Mouse (Mus musculus) regulatory T cell (primary cell): ENCODE measurements around the gene Ostn.

Experiments
- in situ Hi-C: fragments of 300-600 bp; cut with MboI, MseI; formaldehyde crosslinking; loops from one replicate; pipeline ENCODE4 v1.15.1; 2025; ENCODE audit warnings: high pct_unique_total_duplicates

The Ostn gene

DNA sequence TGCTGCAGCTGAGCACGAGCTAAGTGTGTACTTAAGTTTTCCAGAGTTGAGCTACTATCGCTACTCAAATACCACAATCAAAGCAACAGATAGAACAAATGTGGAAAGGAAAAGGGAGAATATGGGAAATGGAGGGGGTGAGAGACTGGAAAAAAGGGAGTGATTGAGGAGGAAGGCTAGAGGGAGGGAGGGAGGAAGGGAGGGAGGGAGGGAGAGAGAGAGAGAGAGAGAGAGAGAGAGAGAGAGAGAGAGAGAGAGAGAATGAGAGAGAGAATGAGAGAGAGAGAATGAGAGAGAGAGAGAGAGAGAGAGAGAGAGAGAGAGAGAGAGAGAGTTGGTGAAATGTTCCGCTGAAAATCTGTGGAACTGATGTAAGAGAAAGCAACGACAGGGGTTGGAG lies at the start of gene Ostn:
Ostn (plus strand) TSS at position 301 of the 400 bp plus-strand sequence.
- in situ Hi-C loops, result loop anchor here (25.0 kb wide), 1 partner anchor 1070 kb away; no protein-coding TSS in a partner anchor

DNA sequence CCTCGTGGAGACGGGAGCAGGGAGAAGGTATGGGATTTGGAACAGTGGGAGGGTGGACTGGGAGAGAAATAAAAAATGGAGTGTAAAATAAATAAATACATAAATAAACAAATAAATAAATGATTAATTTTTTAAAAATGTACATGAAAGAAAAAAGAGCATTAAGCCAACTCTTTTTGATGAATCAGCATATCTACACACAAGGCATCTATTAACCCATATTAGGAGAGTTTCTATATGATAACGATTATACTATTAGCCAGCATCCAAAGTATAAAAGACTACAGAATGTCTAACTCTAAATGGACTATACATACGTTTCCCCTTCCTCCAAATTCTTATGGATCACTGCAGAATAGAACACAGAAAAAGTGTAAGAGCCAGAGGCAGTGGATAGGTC lies 38.5 kb upstream of the Ostn start:
- in situ Hi-C loops, result no loop called here

DNA sequence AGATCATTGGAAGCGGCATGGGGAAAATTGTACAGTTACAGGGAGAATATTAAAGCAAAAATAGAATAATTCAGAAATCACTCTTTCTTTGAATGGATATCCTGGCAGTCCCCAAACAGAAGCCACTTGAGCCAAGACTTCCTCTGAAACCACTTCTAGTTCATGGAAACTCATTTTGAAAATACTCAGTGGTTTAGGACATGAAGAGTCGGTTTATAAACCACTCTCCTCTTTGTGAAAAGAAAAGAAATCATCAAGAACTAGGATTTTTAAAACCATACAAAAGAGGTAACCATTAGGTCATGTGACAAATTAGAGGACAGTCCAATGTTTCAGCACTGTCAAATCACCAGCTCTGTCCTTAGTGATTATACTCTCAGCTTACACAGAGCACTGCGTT lies 19.9 kb upstream of the Ostn start:
- in situ Hi-C loops, result no loop called here

DNA sequence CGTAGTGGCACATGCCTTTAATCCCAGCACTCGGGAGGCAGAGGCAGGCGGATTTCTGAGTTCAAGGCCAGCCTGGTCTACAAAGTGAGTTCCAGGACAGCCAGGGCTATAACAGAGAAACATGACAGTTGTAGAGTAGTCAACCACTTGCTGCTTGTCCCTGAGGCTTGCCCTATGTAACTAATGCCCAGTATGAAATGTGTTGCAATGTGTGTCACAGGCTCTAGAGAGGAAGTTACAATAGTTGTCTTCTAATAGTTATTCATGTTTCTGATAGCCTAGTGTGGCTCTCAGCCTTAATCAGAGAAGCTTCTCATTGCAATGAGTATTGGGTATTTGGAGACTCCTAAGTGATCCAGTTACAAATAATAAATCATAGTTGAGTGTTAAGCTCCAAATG lies 10.8 kb upstream of the Ostn start:
- in situ Hi-C loops, result no loop called here

DNA sequence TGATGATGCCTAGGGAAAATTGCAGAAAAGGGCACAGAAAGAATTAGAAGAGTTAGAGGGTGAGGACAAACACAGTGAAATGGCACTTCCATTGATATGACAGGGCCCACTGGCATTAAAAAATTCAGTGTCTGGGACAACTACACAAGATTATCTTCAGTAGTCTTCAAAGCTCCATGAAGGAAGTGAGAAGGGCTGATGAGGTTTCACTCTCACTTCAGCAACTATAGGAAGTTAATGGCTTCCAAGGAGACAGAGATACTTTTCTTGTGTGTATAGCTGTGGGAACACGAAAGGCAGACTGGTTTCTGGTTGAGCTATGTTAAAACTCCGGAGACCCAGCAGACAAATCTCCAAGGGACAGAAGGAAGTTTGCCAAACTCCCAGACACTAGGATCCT lies 10.4 kb upstream of the Ostn start:
- in situ Hi-C loops, result no loop called here

DNA sequence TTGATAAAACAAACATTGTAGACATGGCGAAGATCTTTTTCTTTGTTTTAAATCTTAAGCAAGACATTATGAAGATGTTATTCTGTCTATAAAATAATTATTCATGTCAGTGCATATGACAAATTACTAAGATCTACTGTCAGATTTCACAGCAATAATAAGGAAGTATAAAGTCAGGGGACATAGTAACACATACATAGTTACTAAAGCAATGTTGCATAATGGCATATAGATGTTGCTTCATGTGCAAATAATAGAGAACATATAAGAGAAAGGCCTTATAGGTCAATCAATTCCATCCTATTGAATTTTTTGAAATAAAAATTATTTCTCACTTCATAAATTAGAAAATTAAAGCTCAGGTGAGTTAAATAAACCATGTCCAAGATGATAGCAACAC lies 11.8 kb downstream of the Ostn start:
- in situ Hi-C loops, result loop anchor here (25.0 kb wide), 1 partner anchor 1082 kb away; no protein-coding TSS in a partner anchor

DNA sequence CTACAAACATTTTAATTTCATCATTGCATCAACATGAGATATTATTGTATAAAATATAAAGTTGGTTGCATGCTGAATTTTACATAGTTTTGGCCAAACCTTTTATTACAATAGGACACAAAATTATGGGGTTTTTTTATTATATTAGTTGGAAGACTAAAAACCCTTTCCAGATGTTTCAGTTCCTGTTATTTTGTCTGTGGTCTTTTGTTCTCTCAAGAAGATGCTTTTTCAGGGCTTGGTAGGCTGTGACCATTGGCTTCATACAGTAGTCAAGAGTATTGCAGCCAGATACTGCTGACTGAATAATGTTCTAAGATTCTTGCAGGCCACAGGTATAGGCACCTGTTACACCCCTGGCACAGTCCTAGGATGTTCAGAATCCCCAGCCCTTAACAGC lies 14.8 kb downstream of the Ostn start:
- in situ Hi-C loops, result loop anchor here (25.0 kb wide), 1 partner anchor 1085 kb away; no protein-coding TSS in a partner anchor

DNA sequence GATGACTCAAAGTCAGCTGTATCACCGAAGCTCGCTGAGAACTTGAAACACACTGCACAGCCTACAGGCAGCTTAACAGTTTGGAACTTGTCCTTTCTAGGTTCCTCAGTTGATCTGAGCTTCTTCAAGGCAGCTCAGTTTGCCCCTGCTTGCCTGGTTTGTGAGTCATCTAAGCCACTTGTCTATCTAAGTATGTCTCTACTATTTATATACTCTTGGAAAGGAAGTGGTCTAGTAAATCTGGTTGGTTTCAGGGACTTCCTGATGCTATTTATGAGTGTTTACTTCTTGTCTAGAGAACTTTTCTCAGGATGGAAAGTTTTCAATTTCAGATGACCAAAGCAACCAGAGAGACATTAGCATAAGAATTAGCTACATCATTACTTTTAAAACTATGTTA lies 19.2 kb downstream of the Ostn start:
- in situ Hi-C loops, result no loop called here

DNA sequence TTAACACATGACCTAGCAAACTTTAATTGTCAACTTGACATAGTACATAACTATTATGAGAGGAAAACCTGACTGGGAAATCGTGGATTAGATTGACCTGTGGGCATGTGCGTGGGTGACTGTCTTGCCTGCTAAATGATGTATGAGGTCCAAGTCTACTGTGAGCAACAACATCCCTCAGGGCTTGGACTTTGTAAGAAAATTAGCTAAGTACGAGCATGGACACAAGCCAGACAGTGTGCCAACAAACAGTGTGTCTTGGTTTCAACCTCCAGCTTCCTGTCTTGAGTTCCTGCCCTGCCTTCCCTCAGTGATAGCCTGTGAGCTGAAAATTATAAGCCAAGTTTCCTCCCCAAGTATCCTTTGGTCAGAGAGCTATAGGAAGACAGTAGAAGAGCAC lies 40.2 kb downstream of the Ostn start:
- in situ Hi-C loops, result loop anchor here (5.0 kb wide), 1 partner anchor 55 kb away; no protein-coding TSS in a partner anchor

DNA sequence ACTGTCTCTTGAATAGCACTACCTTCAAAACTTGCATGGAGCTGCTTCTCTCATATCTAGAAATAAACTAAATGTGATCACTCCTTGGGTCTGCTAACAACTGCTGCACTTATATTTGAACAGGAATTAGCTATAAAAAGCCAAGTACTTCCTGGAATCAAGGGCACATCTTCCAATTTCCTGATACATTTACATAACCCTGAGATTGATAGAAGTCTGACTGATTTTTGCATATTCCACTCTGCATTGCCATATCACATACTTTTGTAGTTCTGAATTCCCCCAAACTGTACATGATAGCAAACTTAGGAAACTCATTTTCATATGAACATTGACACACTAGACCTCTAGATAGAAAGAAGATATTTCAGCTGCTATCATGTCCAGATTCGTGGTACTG lies 41.1 kb downstream of the Ostn start:
- in situ Hi-C loops, result loop anchor here (5.0 kb wide), 1 partner anchor 54 kb away; no protein-coding TSS in a partner anchor

DNA sequence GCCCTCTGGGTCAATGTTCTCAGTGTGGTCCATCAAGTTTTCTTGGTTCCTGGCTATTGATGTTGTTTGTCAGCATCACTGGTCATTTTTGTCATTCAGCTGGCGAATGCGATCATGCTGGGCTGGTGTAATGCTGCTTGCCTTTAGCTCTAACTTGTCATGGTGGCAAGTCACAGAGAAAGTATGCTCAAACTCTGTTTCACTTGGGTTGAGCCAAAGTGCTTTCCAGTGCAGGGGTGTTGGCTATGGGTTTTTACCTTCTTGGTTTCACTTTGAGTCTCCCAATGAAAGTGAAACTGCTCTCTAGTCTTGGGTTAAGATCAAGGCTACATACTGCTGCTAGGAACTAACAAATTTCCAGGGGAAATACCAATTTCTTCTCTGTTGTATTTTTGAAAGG lies 41.9 kb downstream of the Ostn start:
- in situ Hi-C loops, result loop anchor here (5.0 kb wide), 1 partner anchor 53 kb away; no protein-coding TSS in a partner anchor

DNA sequence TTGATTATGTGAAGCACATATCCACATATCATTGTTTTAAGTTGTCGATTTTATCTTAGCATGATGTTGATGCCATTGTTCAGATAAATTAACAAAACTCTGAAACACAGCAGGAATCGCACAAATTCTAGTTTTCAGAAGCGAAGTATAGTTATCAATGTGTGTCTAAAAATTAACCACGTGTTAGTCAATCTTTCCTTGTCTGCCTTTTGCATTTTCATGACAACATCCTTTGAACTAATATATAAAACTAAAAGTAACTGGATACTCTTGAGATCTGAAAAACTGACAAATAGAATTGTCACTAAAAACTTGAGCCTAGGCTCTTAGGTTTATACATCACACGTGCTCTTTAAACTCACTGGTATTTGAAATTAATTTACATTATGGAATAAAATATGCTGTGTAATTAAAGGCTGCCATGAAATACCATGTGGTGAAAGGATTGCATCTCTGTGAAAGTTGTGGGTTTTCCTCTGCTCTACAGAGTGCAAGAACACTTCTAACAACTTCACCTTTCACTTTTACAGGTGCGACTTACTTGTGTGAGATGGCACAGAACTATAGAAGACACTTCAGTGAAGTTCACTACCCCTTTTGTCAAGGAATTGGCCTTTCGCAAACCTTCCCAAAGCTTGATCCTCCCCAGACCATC lies 42.7 kb downstream of the Ostn start:
- in situ Hi-C loops, result loop anchor here (5.0 kb wide), 1 partner anchor 52 kb away; no protein-coding TSS in a partner anchor

DNA sequence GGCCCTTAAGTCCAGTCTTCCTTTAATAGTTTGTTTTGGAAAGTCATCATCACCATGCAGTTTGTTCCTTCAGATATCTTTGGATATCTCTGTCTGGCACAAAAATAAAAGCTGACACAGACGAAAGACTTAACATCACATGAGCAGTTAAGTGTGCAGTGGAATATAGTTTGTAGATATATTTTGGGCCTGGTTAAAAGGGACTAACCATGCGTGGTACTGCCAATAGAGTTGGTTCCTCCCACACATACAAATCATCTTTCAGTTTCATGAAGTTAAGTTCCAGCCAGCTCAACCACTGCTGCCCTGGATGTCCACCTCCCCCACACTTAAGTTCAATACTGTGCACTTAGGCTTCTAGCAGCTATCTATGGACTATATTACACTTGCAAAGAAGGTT lies 47.2 kb downstream of the Ostn start:
- in situ Hi-C loops, result no loop called here

DNA sequence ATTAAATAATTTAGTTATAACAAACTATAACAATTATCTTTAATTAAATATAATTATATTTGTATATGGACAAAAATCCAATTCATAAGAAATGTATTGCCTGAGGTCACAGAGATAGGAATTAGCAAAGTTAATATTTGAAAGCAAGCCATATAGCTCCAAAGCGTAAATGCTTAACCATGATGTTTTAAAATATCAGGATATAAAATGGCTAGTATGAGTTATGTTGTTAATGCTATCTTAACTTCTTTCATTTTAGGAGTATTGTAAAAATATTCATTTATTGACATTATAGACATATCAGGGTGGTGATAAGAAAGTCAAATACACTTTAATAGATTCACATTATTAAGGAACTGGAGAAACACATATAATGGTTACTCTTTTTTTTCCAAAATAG lies 52.8 kb downstream of the Ostn start:
- in situ Hi-C loops, result no loop called here

DNA sequence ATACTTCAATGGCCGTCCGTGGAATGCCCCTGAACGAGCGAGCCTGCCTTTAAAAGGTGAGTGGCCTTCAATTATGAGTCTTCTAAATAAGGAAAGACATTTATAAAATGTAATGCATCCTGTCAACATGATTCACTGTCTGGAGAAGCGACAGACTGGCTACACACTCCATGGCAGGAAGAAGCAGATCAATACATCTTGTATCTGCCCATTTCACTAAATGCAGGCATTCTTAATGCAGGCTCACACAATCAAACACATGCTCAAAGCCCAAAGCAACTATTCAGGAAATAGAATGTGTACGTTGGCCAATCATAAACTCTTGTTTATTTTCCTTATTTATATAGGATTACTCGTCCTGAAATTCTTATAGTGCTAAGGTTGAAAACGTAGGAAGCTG lies 62.9 kb downstream of the Ostn start, which contains the start of gene Uts2b:
Uts2b (minus strand) TSS at position 49 of the 400 bp plus-strand sequence.
- in situ Hi-C loops, result no loop called here

DNA sequence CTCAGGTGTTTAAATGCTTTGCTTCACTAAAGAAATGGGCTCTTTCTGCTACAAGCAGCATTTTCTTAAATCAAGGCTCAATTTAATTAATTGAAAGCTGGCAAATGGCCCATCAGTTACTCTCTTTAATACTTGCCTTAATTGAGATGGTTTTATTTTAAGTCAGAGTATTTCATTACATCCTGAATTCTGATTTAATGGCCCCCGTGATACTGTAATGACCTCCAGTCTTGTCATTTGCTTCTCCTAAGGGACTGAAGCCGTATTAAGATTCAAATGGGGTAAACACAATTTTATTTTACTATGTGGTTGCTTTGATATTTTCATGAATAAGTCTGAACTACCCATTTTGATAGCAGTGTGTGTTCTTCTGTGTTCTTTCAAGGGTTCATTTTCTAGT lies 63.4 kb downstream of the Ostn start:
- in situ Hi-C loops, result no loop called here

DNA sequence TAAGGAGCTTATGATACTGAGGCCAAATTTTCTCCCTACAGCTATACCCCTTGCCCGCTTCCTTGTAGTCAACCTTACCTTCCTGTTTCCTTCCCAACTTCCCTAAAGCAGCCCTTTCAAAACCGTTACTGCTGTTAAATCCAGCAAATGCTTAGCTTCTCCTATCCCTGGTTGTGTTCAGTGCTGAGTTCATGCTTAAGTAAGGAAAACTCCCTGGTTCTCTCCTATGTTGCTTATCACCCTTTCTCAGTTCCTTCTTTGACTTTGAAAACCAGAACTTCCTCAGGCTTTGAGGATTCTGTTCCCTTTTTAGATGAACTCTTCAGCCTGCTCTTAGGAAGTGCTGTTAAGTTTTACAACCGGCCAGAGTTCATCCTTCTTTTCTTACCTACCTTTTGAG lies 66.8 kb downstream of the Ostn start:
- in situ Hi-C loops, result no loop called here

DNA sequence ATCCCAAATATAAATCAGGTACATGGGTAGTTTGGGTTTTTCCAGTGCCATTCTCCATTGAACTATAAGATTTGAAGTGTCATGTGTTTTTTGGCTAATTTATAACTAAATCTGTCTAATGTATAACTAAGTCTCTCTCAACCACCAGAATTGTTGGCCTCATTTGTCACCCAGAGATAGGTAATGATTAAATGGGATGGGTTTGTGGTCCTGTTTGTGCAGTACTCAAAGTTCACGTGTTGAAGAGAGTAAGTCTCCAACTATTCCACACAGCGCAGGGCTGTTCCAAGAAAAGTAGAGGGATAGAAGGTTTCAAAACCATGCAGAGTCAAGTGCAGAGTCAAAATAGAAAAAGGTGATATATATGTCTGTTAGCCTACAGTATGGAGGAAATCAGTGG lies 68.0 kb downstream of the Ostn start:
- in situ Hi-C loops, result no loop called here

DNA sequence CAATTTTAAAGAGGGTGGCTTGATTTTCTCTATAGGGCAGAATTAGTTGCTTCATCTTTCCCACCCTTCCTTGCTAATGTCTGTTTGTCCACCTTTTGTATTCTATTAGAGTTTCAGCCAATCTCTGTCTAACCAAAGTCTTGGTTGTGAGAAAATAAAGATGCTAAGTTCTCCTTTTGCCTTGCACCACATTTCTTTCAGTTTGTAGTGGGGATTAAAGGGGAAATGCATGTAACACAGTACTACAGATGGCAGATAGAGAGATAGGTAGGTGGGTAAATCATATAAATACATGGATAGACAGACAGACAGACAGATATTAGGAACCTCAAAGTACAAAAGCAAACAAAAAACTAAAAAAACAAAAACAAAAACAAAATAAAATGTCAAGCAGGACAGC lies 69.3 kb downstream of the Ostn start:
- in situ Hi-C loops, result no loop called here

DNA sequence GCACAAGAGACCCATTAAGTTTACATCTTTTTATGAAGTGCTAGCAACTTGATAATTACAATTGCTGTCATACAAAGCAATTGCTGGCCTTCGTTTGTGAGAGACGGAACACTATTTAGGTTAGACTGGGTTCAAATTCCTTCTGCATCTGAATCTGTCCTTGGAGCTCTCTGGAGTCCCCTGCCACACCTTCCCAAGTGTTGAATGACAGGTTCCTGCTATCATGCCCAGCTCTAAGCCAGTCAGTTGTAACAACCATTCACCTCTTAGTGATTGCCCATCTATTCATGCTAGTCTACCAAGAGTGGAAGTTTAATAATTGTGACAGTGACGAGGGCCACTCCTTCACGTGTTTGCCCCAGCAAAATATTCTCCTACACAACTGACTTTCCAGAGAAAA lies 74.9 kb downstream of the Ostn start:
- in situ Hi-C loops, result no loop called here

DNA sequence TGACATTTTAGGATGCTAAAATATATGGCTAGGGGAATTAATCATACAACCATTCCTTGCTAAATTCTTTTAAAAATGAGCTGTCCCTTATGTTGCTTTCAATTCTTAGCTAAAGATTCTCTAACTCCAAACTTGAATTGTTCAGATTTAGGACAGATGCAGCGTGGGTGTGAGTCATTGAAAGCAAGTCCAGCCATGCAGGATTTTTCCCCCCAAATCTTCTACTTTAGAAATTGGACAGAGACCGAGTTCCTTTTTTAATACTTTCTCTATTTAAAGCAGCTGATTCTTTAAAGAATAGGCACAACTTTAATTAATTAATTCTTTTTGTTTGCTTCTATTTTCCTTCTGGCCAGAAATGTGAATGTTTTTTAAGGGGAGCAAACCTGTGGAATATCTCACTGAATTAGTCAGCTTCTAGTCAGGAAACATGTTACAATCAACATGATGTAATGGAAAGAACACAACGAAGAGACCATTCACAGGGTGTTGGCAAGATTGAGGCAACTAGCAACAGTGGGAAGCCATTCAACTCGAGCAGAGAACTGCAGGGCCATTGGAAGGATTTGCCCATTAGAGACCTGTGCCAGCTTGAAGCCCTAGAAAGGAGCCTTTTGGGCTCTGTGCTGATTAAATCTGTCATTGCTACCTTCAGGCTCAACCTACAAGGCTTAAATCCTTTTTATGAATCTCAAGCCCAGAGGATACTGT lies 77.8 kb downstream of the Ostn start:
- in situ Hi-C loops, result no loop called here

DNA sequence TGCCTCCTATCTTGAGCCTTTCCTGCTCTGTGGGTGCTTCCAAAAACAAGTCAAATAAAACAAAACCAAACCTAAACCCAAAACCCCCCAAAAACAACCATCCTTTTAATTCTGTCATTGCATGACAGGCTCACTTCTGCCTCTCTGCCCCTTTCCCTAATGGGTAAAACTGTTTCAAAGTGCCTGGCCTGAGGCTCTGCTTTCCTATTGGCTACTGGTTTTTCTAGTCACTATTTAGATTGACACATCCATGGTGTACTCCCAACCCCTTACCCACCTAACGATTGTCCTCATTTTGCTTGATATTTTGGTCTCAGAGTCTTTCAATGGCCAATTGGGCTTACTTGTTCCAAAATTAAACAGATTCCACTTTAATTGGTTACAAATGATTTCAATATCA lies 78.4 kb downstream of the Ostn start:
- in situ Hi-C loops, result no loop called here

DNA sequence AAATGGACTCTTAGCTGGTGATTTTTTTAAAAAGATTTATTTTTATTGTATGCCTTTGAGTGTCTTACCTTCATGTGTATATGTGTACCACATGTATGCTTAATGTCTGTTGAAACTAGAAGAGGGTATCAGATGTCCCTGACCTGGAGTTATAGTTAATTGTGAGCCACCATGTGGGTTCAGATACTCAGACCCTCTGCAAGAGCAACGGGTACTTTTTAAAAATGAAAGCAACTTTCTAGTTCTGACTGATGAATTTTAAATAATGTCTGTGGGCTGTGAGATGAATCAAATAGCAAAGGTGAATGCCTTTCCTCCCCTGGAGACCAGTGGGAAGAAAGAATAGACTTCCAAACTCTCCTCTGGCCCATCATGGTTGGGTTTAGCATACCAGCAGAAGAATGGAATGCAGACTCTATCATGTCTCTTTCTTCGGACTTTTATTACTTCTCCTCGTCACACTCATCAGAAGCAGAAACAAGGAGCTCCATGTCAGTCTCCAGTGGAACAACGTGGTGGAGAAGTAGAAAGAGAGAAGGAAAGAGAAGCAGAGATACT lies 79.6 kb downstream of the Ostn start:
- in situ Hi-C loops, result no loop called here
